Mouse (Mus musculus) ES-Bruce4 (cell line): ENCODE measurements around the gene Mbd5. TPM values are rescaled to one million over a fixed set of nuclear protein-coding genes. Genes with fewer than 3 reads are reported as not detected.
"Not testable (repeated sequence)": the region's sequence is repeated elsewhere in the genome, so short reads cannot be mapped to it uniquely, and the experiment has no call there.

Experiments used
- H3K27ac ChIP-seq: 2 replicates; pipeline ENCODE4 v1.5.1; 2012; ENCODE audit warnings: low read length, inconsistent platforms; ENCODE audit not compliant: insufficient read depth
- H3K27me3 ChIP-seq: 2 replicates; pipeline ENCODE4 v1.6.1; 2012; ENCODE audit warnings: mild to moderate bottlenecking, low read length, inconsistent platforms; ENCODE audit not compliant: control insufficient read depth, poor library complexity, insufficient read depth, severe bottlenecking
- H3K36me3 ChIP-seq: 2 replicates; pipeline ENCODE4 v1.6.1; 2012; ENCODE audit warnings: inconsistent platforms, mild to moderate bottlenecking, low read length, moderate library complexity; ENCODE audit not compliant: control insufficient read depth, poor library complexity, insufficient read depth, severe bottlenecking
- H3K4me1 ChIP-seq: one replicate; pipeline ENCODE4 v1.8.1; 2011; ENCODE audit warnings: low read length; ENCODE audit not compliant: control insufficient read depth, insufficient read depth
- H3K4me3 ChIP-seq: 2 replicates; pipeline ENCODE4 v1.5.1; 2011; ENCODE audit warnings: low read depth, mild to moderate bottlenecking, low read length
- H3K9ac ChIP-seq: 2 replicates; pipeline ENCODE4 v1.6.1; 2012; ENCODE audit warnings: low read depth, mild to moderate bottlenecking, inconsistent platforms; ENCODE audit not compliant: poor library complexity, severe bottlenecking
- H3K9me3 ChIP-seq: replicated peaks from 2 replicates; pipeline ENCODE4 v1.6.1; 2012; ENCODE audit warnings: mild to moderate bottlenecking, low read length, inconsistent platforms; ENCODE audit not compliant: control insufficient read depth, poor library complexity, insufficient read depth, severe bottlenecking
- CTCF ChIP-seq: IDR thresholded peaks from one replicate; pipeline ENCODE4 v1.8.1; 2011; ENCODE audit warnings: low read depth, low read length
- EP300 ChIP-seq: IDR thresholded peaks from 2 replicates; pipeline ENCODE4 v1.6.1; 2011; ENCODE audit warnings: low read depth, low read length; ENCODE audit not compliant: insufficient read depth
- POLR2A ChIP-seq: IDR thresholded peaks from one replicate; pipeline ENCODE4 v1.8.1; 2011; ENCODE audit warnings: low read length; ENCODE audit not compliant: insufficient read depth
- polyA plus RNA-seq: library from polyadenylated mRNA; stranded (reverse); fragments of >200 nt; gene quantifications from 2 replicates; pipeline ENCODE4 v1.2.4, GENCODE M21; 2011; ENCODE audit warnings: low read depth; ENCODE audit not compliant: missing spikeins, insufficient read depth, insufficient read length

Gene Mbd5
- polyA plus RNA-seq, 1 experiment: 26.1 TPM

DNA sequence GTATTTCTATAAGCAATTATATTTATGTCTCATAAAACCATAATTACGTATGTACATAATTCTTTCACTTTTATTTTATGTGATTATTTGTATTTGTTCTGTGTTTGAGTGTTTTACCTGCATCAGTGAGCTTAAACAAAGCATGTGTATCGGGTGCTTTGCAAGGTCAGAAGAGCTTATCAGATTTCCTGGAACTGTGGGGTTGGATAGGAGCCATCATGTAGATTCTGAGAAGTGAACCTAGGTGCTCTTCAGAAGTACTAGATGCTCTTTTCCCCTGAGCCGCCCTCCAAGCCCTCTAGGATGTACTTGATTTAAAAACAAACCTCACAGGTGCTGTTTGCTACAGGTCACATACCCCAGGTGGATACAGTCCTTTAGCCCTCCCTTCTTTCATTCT is 227.7 kb downstream of the Mbd5 start:
- TF ChIP-seq EP300 (no peak), POLR2A (no peak), CTCF (no peak)

GRCm38 (mm10) chr2:49190984-49191383 is 241.7 kb downstream of the Mbd5 start:
- H3K36me3 ChIP-seq: no peaks in the 10 kb centered on the region
- H3K9ac ChIP-seq: no peak overlapping the region
- no peaks in the 10 kb centered on the region for H3K27me3 ChIP-seq
- H3K9me3 ChIP-seq: no peaks in the 10 kb centered on the region
- no peak overlapping the region for H3K4me3 ChIP-seq
- no peak overlapping the region for H3K27ac ChIP-seq
- H3K4me1 ChIP-seq: no peaks in the 10 kb centered on the region
- no peak for TF ChIP-seq EP300
- TF ChIP-seq CTCF: no peak
- no peak for TF ChIP-seq POLR2A

More for the DNA sequence above, 227.7 kb downstream of the Mbd5 start:
- H3K4me1 ChIP-seq: no peaks in the 10 kb centered on the region
- H3K9me3 ChIP-seq: no peaks in the 10 kb centered on the region
- H3K9ac ChIP-seq: no peak overlapping the region
- no peaks in the 10 kb centered on the region for H3K36me3 ChIP-seq
- no peak overlapping the region for H3K27ac ChIP-seq
- H3K27me3 ChIP-seq: no peaks in the 10 kb centered on the region
- no peak overlapping the region for H3K4me3 ChIP-seq

DNA sequence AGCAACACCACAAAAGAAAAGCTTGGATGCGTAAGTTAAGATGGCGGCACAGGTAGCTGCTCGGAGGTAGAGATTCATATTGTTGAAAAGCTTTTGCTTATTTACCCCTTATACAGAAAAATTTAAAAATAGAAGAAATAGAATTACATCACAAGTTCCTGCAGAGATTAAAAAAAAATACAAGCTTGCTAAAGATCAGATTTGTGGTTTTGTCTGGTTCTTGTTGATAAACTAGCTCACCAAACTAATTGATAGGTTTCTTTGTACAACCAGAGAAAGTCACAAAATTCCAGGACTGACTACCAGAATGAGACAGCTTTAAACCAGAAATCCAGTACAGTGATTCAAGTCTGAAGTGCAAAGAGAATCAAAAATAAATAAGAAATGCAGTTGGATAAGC is 242.4 kb downstream of the Mbd5 start:
- Histone ChIP-seq H3K27ac (no peak overlapping the region), H3K4me3 (no peak overlapping the region), H3K27me3 (no peaks in the 10 kb centered on the region), H3K4me1 (no peaks in the 10 kb centered on the region), H3K9ac (no peak overlapping the region), H3K36me3 (no peaks in the 10 kb centered on the region), H3K9me3 (no peaks in the 10 kb centered on the region)
- TF ChIP-seq POLR2A: no peak
- TF ChIP-seq EP300: no peak
- no peak for TF ChIP-seq CTCF

- TF ChIP-seq EP300 (no peak), CTCF (no peak), POLR2A (no peak)
- Histone ChIP-seq H3K27ac (no peak overlapping the region), H3K9ac (no peak overlapping the region), H3K4me1 (no peaks in the 10 kb centered on the region), H3K9me3 (no peaks in the 10 kb centered on the region), H3K27me3 (no peaks in the 10 kb centered on the region), H3K36me3 (no peaks in the 10 kb centered on the region), H3K4me3 (no peak overlapping the region)
Observed at GRCm38 (mm10) chr2:49204081-49204480, 254.8 kb downstream of the Mbd5 start.

- not testable (repeated sequence) for H3K27ac ChIP-seq, H3K27me3 ChIP-seq, H3K9me3 ChIP-seq, H3K9ac ChIP-seq, H3K36me3 ChIP-seq, H3K4me3 ChIP-seq, H3K4me1 ChIP-seq
Observed at GRCm38 (mm10) chr2:49205692-49206091, 256.4 kb downstream of the Mbd5 start.

GRCm38 (mm10) chr2:49209349-49209748 is 260.0 kb downstream of the Mbd5 start:
- no peaks in the 10 kb centered on the region for H3K4me1 ChIP-seq
- no peaks in the 10 kb centered on the region for H3K27me3 ChIP-seq
- no peak for TF ChIP-seq CTCF
- no peak for TF ChIP-seq EP300
- TF ChIP-seq POLR2A: no peak
- no peaks in the 10 kb centered on the region for H3K36me3 ChIP-seq
- no peaks in the 10 kb centered on the region for H3K9me3 ChIP-seq
- no peak overlapping the region for H3K4me3 ChIP-seq
- no peak overlapping the region for H3K9ac ChIP-seq
- no peak overlapping the region for H3K27ac ChIP-seq

- Histone ChIP-seq H3K9ac (no peak overlapping the region), H3K27ac (no peak overlapping the region), H3K9me3 (no peaks in the 10 kb centered on the region), H3K4me1 (no peaks in the 10 kb centered on the region), H3K27me3 (no peaks in the 10 kb centered on the region), H3K4me3 (no peak overlapping the region), H3K36me3 (no peaks in the 10 kb centered on the region)
- TF ChIP-seq CTCF (no peak), POLR2A (no peak), EP300 (no peak)
Observed at GRCm38 (mm10) chr2:49210408-49210807, 261.1 kb downstream of the Mbd5 start.
